Mouse (Mus musculus): ENCODE data around the gene Irf2bpl. TPM values are rescaled to one million over a fixed set of nuclear protein-coding genes. Genes with fewer than 3 reads are reported as not detected.

Gene Irf2bpl
- polyA plus RNA-seq, 2 experiments from 2014 or later: 8.6 to 13.6 TPM

GRCm38 (mm10) chr12:86885336-86885735 lies 738 bp upstream of the Irf2bpl start:
- ATAC-seq: no peak

GRCm38 (mm10) chr12:86883280-86884196 lies 1.1 kb downstream of the Irf2bpl start:
- ATAC-seq: peak; percentile 4

- ATAC-seq: no peak
These were observed 1.6 kb downstream of the Irf2bpl start for GRCm38 (mm10) chr12:86883019-86883279.

GRCm38 (mm10) chr12:86882279-86883018 lies 2.1 kb downstream of the Irf2bpl start:
- peak; percentile 3 for ATAC-seq

- ATAC-seq: no peak
These were observed 2.8 kb downstream of the Irf2bpl start for GRCm38 (mm10) chr12:86881809-86882278.

GRCm38 (mm10) chr12:86880090-86880723 lies 4.4 kb downstream of the Irf2bpl start:
- ATAC-seq: no peak

GRCm38 (mm10) chr12:86879446-86880085 lies 5.0 kb downstream of the Irf2bpl start:
- ATAC-seq: no peak

- ATAC-seq: no peak
These were observed 5.9 kb downstream of the Irf2bpl start for GRCm38 (mm10) chr12:86878426-86879353.

GRCm38 (mm10) chr12:86876981-86877380 lies 7.6 kb downstream of the Irf2bpl start:
- ATAC-seq: no peak

- no peak for ATAC-seq
These were observed 8.5 kb downstream of the Irf2bpl start for GRCm38 (mm10) chr12:86876116-86876515.

- no peak for ATAC-seq
These were observed 12.1 kb downstream of the Irf2bpl start for GRCm38 (mm10) chr12:86872335-86873040.

GRCm38 (mm10) chr12:86871666-86872334 lies 12.8 kb downstream of the Irf2bpl start:
- ATAC-seq: no peak

GRCm38 (mm10) chr12:86870996-86871395 lies 13.6 kb downstream of the Irf2bpl start:
- ATAC-seq: no peak

GRCm38 (mm10) chr12:86869761-86870160 lies 14.8 kb downstream of the Irf2bpl start:
- ATAC-seq: no peak

- no peak for ATAC-seq
These were observed 17.1 kb downstream of the Irf2bpl start for GRCm38 (mm10) chr12:86867271-86868223.

- no peak for ATAC-seq
These were observed 20.1 kb downstream of the Irf2bpl start for GRCm38 (mm10) chr12:86864316-86865020.

- peak; percentile 79 for ATAC-seq
These were observed 24.4 kb downstream of the Irf2bpl start for GRCm38 (mm10) chr12:86859924-86860790.
